Mouse (Mus musculus): ENCODE results near the gene Rasgrf1.

DNA sequence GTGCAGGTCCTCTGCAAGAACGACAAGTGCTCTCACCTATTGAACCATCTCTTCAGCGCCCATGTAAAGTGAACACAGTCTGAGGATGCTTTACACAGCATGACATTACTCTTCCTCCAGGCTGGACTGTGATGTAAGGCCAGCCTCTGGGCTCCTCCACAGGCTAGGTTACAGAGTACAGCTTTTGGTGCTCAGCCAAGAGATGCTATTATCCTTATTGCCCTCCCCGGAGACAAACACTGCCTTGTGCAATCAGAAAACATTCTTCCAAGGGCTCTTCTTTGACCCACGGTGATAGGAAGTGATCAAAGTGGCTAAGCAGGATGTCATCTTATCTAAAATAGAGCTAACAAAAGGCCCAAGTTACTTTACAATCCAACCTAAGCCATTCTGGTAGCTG is 128.8 kb downstream of the Rasgrf1 start:
- TF ChIP-seq POLR2A (IDR thresholded peaks at IDR 0.05; ENCODE audit: low read depth, low read length) (no peak), CTCF (IDR thresholded peaks at IDR 0.05; ENCODE audit: extremely low read depth, insufficient read depth, insufficient read length, insufficient replicate concordance) (no peak)
